24 mouse cellular contexts compared by ENCODE assay signal in the genomic region with DNA sequence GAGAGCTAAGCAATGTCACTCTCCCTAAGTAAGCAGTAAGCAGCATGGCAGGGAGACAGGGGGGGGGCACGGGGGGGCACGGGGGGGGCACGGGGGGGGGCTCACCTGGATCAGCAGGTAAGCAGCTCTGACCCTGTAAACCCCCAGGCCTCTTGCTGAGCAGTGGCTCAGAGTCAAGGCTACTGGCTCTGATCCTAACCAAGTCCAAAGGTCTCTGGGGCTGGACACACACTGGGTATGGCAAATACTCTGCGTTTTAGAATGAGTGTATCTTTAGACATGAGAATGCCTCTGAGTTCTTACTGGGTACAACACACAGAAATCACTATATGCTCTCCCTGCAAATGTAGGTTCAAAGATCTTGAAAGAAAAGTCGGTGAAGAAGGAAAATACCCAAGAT.
DNase-seq lines count a peak whose midpoint lies in the region; ATAC-seq and TF ChIP-seq lines count a peak whose summit lies in the region.
"Had no signal": no experiment of that assay in that cellular context is flagged by ENCODE, and none has a peak within 500 bp of the region (broad histone marks: within the 10 kb centered on the region; RNA-seq: fewer than 3 reads in every experiment).

No protein-coding gene starts in this region.

- DNase-seq in kidney, adult 18-20 months = peak; percentile 46
- DNase-seq in brain, adult 2 months (ENCODE audit: low read depth, low spot score) = peak; percentile 13
- peak; percentile 79 for DNase-seq in kidney, adult 9 months
- peak; percentile 2 to 7 (median 2) for DNase-seq in liver, embryonic 14.5 days (ENCODE audit: low read depth in 3 of 3, low spot score in 3 of 3)
- DNase-seq in thymus, postnatal 36 days = no peak
- DNase-seq: adrenal gland, adult 8-10 months; cerebellum, adult 9-11 months; gastrocnemius, postnatal 10 days; lung, postnatal 4 days; right cerebral cortex, adult 18-20 months; right cerebral cortex, postnatal 4 days; thymus, postnatal 25 days had no signal

- no peak for ATAC-seq in kidney, embryonic 16.5 days (ENCODE audit: low FRiP score, low TSS enrichment)
- no peak for ATAC-seq in liver, embryonic 14.5 days (ENCODE audit: insufficient read depth)
- ATAC-seq in erythroid progenitor cell, adult 5-6 weeks (replicated peaks; ENCODE audit: low FRiP score, poor library complexity, severe bottlenecking) = no peak
- ATAC-seq: forebrain, embryonic 16.5 days; hindbrain, embryonic 16.5 days; intestine, embryonic 16.5 days had no signal

- no peaks in the 10 kb centered on the region for H3K27me3 ChIP-seq in kidney, embryonic 16.5 days (ENCODE audit: insufficient read depth, low read length)
- no peaks in the 10 kb centered on the region for H3K27me3 ChIP-seq in liver, embryonic 14.5 days (ENCODE audit: control insufficient read depth, insufficient read depth, low read length)
- H3K27me3 ChIP-seq: lung, embryonic 15.5 days; stomach, embryonic 15.5 days had no signal

- H3K27ac ChIP-seq in kidney, embryonic 16.5 days (ENCODE audit: low read length) = no peak overlapping the region
- no peak overlapping the region for H3K27ac ChIP-seq in liver, embryonic 14.5 days
- H3K27ac ChIP-seq: embryonic facial prominence, embryonic 10.5 days; forebrain, embryonic 10.5 days; layer of hippocampus, adult 2 months; lung, embryonic 15.5 days; stomach, embryonic 15.5 days had no signal

- no peaks in the 10 kb centered on the region for H3K9me3 ChIP-seq in kidney, embryonic 16.5 days (ENCODE audit: low read length)
- no peaks in the 10 kb centered on the region for H3K9me3 ChIP-seq in liver, embryonic 14.5 days (ENCODE audit: control insufficient read depth, low read length)
- H3K9me3 ChIP-seq: embryonic facial prominence, embryonic 10.5 days; forebrain, embryonic 10.5 days; hindbrain, embryonic 10.5 days; lung, embryonic 15.5 days; stomach, embryonic 15.5 days had no signal

- no peak overlapping the region for H3K9ac ChIP-seq in kidney, embryonic 16.5 days (replicated peaks; ENCODE audit: low read length)
- no peak overlapping the region for H3K9ac ChIP-seq in liver, embryonic 14.5 days (replicated peaks)
- H3K9ac ChIP-seq: lung, embryonic 15.5 days; stomach, embryonic 15.5 days had no signal

- no peak overlapping the region for H3K4me3 ChIP-seq in kidney, embryonic 16.5 days (ENCODE audit: low read length)
- H3K4me3 ChIP-seq in liver, embryonic 14.5 days (ENCODE audit: insufficient read depth in 1 of 2, low read depth in 2 of 2, low read length in 2 of 2) = no peak overlapping the region
- H3K4me3 ChIP-seq: embryonic facial prominence, embryonic 10.5 days; forebrain, embryonic 10.5 days; hindbrain, embryonic 10.5 days; layer of hippocampus, adult 2 months; lung, embryonic 15.5 days; stomach, embryonic 15.5 days had no signal

- TF ChIP-seq CTCF in liver, embryonic 14.5 days (IDR thresholded peaks at IDR 0.05; ENCODE audit: low read depth) = no peak

- TF ChIP-seq EP300 in liver, embryonic 14.5 days (IDR thresholded peaks at IDR 0.05; ENCODE audit: low read depth) = no peak

- H3K36me3 ChIP-seq in kidney, embryonic 16.5 days (ENCODE audit: insufficient read depth, low read length) = no peaks in the 10 kb centered on the region
- no peaks in the 10 kb centered on the region for H3K36me3 ChIP-seq in liver, embryonic 14.5 days (replicated peaks; ENCODE audit: control insufficient read depth, insufficient read depth, low read depth)
- H3K36me3 ChIP-seq: embryonic facial prominence, embryonic 10.5 days; forebrain, embryonic 10.5 days; hindbrain, embryonic 10.5 days; lung, embryonic 15.5 days; stomach, embryonic 15.5 days had no signal

- peaks cover 4% of the 10 kb centered on the region; the same call in 1 of the 2 replicates for H3K4me1 ChIP-seq in kidney, embryonic 16.5 days (ENCODE audit: insufficient read depth, low read length)
- H3K4me1 ChIP-seq in liver, embryonic 14.5 days (replicated peaks; ENCODE audit: control insufficient read depth in 2 of 2, insufficient read depth in 2 of 2, low read length in 1 of 2) = peaks cover 0 to 3% of the 10 kb centered on the region in 2 experiments; a peak in 1 of 4 replicates
- H3K4me1 ChIP-seq: lung, embryonic 15.5 days; stomach, embryonic 15.5 days had no signal

- H3K4me2 ChIP-seq in kidney, embryonic 16.5 days (replicated peaks; ENCODE audit: low read depth, low read length) = no peak overlapping the region
- no peak overlapping the region for H3K4me2 ChIP-seq in liver, embryonic 14.5 days (ENCODE audit: low read depth)
- H3K4me2 ChIP-seq: heart, embryonic 11.5 days; lung, embryonic 15.5 days; stomach, embryonic 15.5 days had no signal

- WGBS in kidney, embryonic 16.5 days = 38% methylated on average over 5 of the region's 5 CpGs
- WGBS in liver, embryonic 14.5 days (ENCODE audit: insufficient replicate concordance) = 27% methylated on average over 5 of the region's 5 CpGs

Comparison
In these comparisons a context has a peak if more than half of its experiments do, and no peak if none do; other contexts are left out.
1. DNase-seq: peak in kidney, adult 18-20 months (single experiment), brain, adult 2 months (single experiment), kidney, adult 9 months (single experiment) and liver, embryonic 14.5 days (3 of 3); none in thymus, postnatal 36 days (0 of 2).